Mouse (Mus musculus): ENCODE results near the gene Il1rl2. TPM values are rescaled to one million over a fixed set of nuclear protein-coding genes. Genes with fewer than 3 reads are reported as not detected.

Il1rl2 gene
- polyA plus RNA-seq, 2 experiments = 5.9 to 7.6 TPM

GRCm38 (mm10) chr1:40417034-40417433 lies 92.6 kb downstream of the Il1rl2 start:
- no peak for ATAC-seq (ENCODE audit: low FRiP score, low read depth)
- Histone ChIP-seq H3K27ac (replicated peaks; ENCODE audit: low read depth, low read length) (no peak overlapping the region), H3K4me2 (replicated peaks; ENCODE audit: low read depth, low read length, severe bottlenecking) (no peak overlapping the region), H3K36me3 (ENCODE audit: control insufficient read depth, insufficient read depth, low read length) (no peaks in the 10 kb centered on the region), H3K9ac (ENCODE audit: low read depth, low read length, severe bottlenecking) (no peak overlapping the region), H3K9me3 (ENCODE audit: control insufficient read depth, low read length) (no peaks in the 10 kb centered on the region), H3K27me3 (ENCODE audit: control insufficient read depth, insufficient read depth, low read length) (no peaks in the 10 kb centered on the region), H3K4me1 (ENCODE audit: control insufficient read depth, insufficient read depth, low read length) (no peaks in the 10 kb centered on the region), H3K4me3 (replicated peaks; ENCODE audit: low read length) (no peak overlapping the region)
- TF ChIP-seq POLR2A (IDR thresholded peaks at IDR 0.05; ENCODE audit: borderline replicate concordance, extremely low read depth, insufficient read depth, insufficient read length) = no peak
- 96% methylated on average over 2 of the region's 2 CpGs for WGBS
- no peak for DNase-seq (ENCODE audit: low spot score)

Other genes with a start within 250 kb of the Il1rl2 start
- 6.6 and 6.7 TPM in 2 replicates for gene Il1r1, start 99.5 kb upstream of the Il1rl2 start, polyA plus RNA-seq (2012; rRNA removed)
- gene Il1r1, start 99.5 kb upstream of the Il1rl2 start, polyA plus RNA-seq (2014; fragmentation: Nextera tagmentation; extraction: Ambion mirVana) = 11.7 and 12.0 TPM in 2 replicates
- 4.2 and 5.2 TPM in 2 replicates for gene Il1rl1, start 105.0 kb downstream of the Il1rl2 start, polyA plus RNA-seq (2012; rRNA removed)
- gene Il1rl1, start 105.0 kb downstream of the Il1rl2 start, polyA plus RNA-seq (2014; fragmentation: Nextera tagmentation; extraction: Ambion mirVana) = 3.3 and 3.5 TPM in 2 replicates
- 0.06 and 0.29 TPM in 2 replicates for gene Il18r1, start 140.9 kb downstream of the Il1rl2 start, polyA plus RNA-seq (2012; rRNA removed)
- 0.34 TPM in 1 of 2 replicates, not detected in the other for gene Il18r1, start 140.9 kb downstream of the Il1rl2 start, polyA plus RNA-seq (2014; fragmentation: Nextera tagmentation; extraction: Ambion mirVana)
- 0.18 and 0.24 TPM in 2 replicates for gene Il18rap, start 190.8 kb downstream of the Il1rl2 start, polyA plus RNA-seq (2012; rRNA removed)
- 0.18 and 0.28 TPM in 2 replicates for gene Il18rap, start 190.8 kb downstream of the Il1rl2 start, polyA plus RNA-seq (2014; fragmentation: Nextera tagmentation; extraction: Ambion mirVana)

All from limb, embryonic 14.5 days (tissue).